Mouse (Mus musculus): ENCODE measurements around the gene Arhgef33.
A peak's percentile ranks its signal among the peaks of the same experiment; 100 is the strongest.
"Not testable (repeated sequence)": the region's sequence is repeated elsewhere in the genome, so short reads cannot be mapped to it uniquely, and the experiment has no call there.

Arhgef33 gene

GRCm38 (mm10) chr17:80346591-80347125 lies 39.5 kb downstream of the Arhgef33 start:
- no peak for DNase-seq (ENCODE audit: low read depth)

- peak; percentile 3 for DNase-seq (ENCODE audit: low read depth)
These were observed 40.0 kb downstream of the Arhgef33 start for GRCm38 (mm10) chr17:80347234-80347633.

GRCm38 (mm10) chr17:80360245-80360644 lies 53.0 kb downstream of the Arhgef33 start:
- DNase-seq (ENCODE audit: low read depth): no peak

GRCm38 (mm10) chr17:80367276-80367675 lies 60.1 kb downstream of the Arhgef33 start:
- DNase-seq (ENCODE audit: low read depth): no peak

- no peak for DNase-seq (ENCODE audit: low read depth)
These were observed 61.4 kb downstream of the Arhgef33 start for GRCm38 (mm10) chr17:80368606-80369005.

GRCm38 (mm10) chr17:80372989-80373725 lies 66.0 kb downstream of the Arhgef33 start, which contains the start of gene Gm10190:
Gene Gm10190, minus strand, starts transcription at chr17:80373541.
- DNase-seq (ENCODE audit: low read depth): peak; percentile 59

GRCm38 (mm10) chr17:80373726-80374096 lies 66.5 kb downstream of the Arhgef33 start:
- no peak for DNase-seq (ENCODE audit: low read depth)

- not testable (repeated sequence) for DNase-seq (ENCODE audit: low read depth)
These were observed 71.2 kb downstream of the Arhgef33 start for GRCm38 (mm10) chr17:80378386-80378785.

GRCm38 (mm10) chr17:80385671-80386070 lies 78.5 kb downstream of the Arhgef33 start:
- DNase-seq (ENCODE audit: low read depth): no peak

GRCm38 (mm10) chr17:80390024-80390423 lies 82.8 kb downstream of the Arhgef33 start:
- no peak for DNase-seq (ENCODE audit: low read depth)

GRCm38 (mm10) chr17:80391423-80392403 lies 84.5 kb downstream of the Arhgef33 start:
- DNase-seq (ENCODE audit: low read depth): peak; percentile 36

GRCm38 (mm10) chr17:80398243-80398642 lies 91.0 kb downstream of the Arhgef33 start:
- no peak for DNase-seq (ENCODE audit: low read depth)

- DNase-seq (ENCODE audit: low read depth): no peak
These were observed 104.0 kb downstream of the Arhgef33 start for GRCm38 (mm10) chr17:80411182-80411581.

GRCm38 (mm10) chr17:80418572-80419210 lies 111.5 kb downstream of the Arhgef33 start:
- no peak for DNase-seq (ENCODE audit: low read depth)

- no peak for DNase-seq (ENCODE audit: low read depth)
These were observed 113.8 kb downstream of the Arhgef33 start for GRCm38 (mm10) chr17:80420998-80421397.

GRCm38 (mm10) chr17:80426171-80426570 lies 119.0 kb downstream of the Arhgef33 start:
- DNase-seq (ENCODE audit: low read depth): no peak

- DNase-seq (ENCODE audit: low read depth): no peak
These were observed 119.7 kb downstream of the Arhgef33 start for GRCm38 (mm10) chr17:80426901-80427300.

- no peak for DNase-seq (ENCODE audit: low read depth)
These were observed 120.8 kb downstream of the Arhgef33 start for GRCm38 (mm10) chr17:80427966-80428365.

GRCm38 (mm10) chr17:80431997-80432396 lies 124.8 kb downstream of the Arhgef33 start:
- no peak for DNase-seq (ENCODE audit: low read depth)

GRCm38 (mm10) chr17:80434430-80434829 lies 127.2 kb downstream of the Arhgef33 start:
- no peak for DNase-seq (ENCODE audit: low read depth)

GRCm38 (mm10) chr17:80435680-80436079 lies 128.5 kb downstream of the Arhgef33 start:
- DNase-seq (ENCODE audit: low read depth): no peak

GRCm38 (mm10) chr17:80445433-80445832 lies 138.2 kb downstream of the Arhgef33 start:
- no peak for DNase-seq (ENCODE audit: low read depth)

All from fibroblast of lung, adult 2 months (primary cell).